Mouse (Mus musculus) liver, adult 2 months (tissue): ENCODE measurements around the gene Trpm5.

Experiments
- CTCF ChIP-seq: fragments of 200-500 bp; IDR thresholded peaks from 2 replicates; pipeline ENCODE4 v1.5.1; 2011; ENCODE audit warnings: low read depth, low read length, control low read depth
- POLR2A ChIP-seq: fragments of 200-500 bp; IDR thresholded peaks from 2 replicates; pipeline ENCODE4 v1.6.1; 2011; ENCODE audit warnings: low read length, control low read depth; ENCODE audit not compliant: insufficient read depth; ENCODE audit errors: extremely low read depth

DNA sequence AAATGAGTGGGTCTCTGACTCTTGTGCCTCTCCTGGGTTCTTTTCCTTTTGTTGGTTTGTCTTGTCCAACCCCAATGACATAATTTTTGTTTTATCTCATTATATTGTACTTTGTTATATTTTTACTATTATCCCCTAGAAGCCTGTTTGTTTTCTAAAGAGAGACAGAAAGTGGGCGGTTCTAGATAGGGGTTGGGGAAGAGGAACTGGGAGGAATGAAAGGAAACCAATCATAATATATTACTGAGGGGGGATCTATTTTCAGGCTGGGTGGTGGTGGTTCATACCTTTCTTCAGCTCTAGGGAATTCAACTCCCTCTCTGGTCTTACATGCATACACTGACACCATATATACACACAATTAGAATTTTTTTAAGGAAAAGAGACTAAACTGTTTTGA, 70.1 kb downstream of the Trpm5 start:
- no peak for TF ChIP-seq POLR2A
- TF ChIP-seq CTCF: no peak
